Mouse (Mus musculus): Measurements from ENCODE around the gene Pcare.

GRCm38 (mm10) chr17:71697896-71698618 lies 54.6 kb downstream of the Pcare start:
- TF ChIP-seq GATA1 (IDR thresholded peaks at IDR 0.05; ENCODE audit: low read length), result no peak
- TF ChIP-seq TAL1 (IDR thresholded peaks at IDR 0.05; ENCODE audit: low read length), result no peak
